ENCODE assay signal across 15 mouse cellular contexts in the genomic region with DNA sequence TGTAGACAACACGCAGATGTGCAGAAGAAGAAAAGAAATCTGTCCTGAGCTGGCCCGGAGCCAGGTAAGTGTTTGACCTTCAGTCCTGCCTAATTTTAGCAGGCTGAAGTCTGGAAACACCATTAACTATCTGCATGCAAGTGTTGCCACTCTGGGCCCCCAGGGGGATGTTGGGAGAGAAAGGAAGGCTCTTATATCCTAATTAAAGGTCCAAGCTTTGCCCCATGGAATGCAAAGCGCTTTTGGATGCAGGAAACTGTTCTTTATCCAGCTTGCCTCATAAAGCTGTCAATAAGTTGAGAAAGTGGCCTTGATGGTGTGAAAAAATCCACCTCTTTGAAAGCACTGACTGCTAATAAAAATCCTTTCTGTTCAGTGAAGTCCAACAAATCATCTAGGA.
A peak's percentile ranks its signal among the peaks of the same experiment; 100 is the strongest.
DNase-seq lines count a peak whose midpoint lies in the region; ATAC-seq lines count a peak whose summit lies in the region.
"Had no signal": no experiment of that assay in that cellular context is flagged by ENCODE, and none has a peak within 500 bp of the region (broad histone marks: within the 10 kb centered on the region; RNA-seq: fewer than 3 reads in every experiment).

No protein-coding gene starts in this region.

- no peaks in the 10 kb centered on the region for H3K36me3 ChIP-seq in heart, embryonic 13.5 days
- no peaks in the 10 kb centered on the region for H3K36me3 ChIP-seq in midbrain, embryonic 14.5 days (ENCODE audit: control insufficient read depth, insufficient read depth, low read length)
- no peaks in the 10 kb centered on the region for H3K36me3 ChIP-seq in midbrain, embryonic 10.5 days
- no peaks in the 10 kb centered on the region for H3K36me3 ChIP-seq in embryonic facial prominence, embryonic 10.5 days (replicated peaks)
- H3K36me3 ChIP-seq in limb, embryonic 12.5 days = no peaks in the 10 kb centered on the region
- H3K36me3 ChIP-seq: intestine, embryonic 15.5 days; liver, embryonic 12.5 days; midbrain, embryonic 12.5 days had no signal

- 26% methylated on average over 3 of the region's 3 CpGs for WGBS in heart, embryonic 13.5 days
- WGBS in midbrain, embryonic 14.5 days = 85% methylated on average over 3 of the region's 3 CpGs
- 84% methylated on average over 3 of the region's 3 CpGs for WGBS in midbrain, embryonic 10.5 days
- WGBS in embryonic facial prominence, embryonic 10.5 days = 62% methylated on average over 3 of the region's 3 CpGs
- WGBS in limb, embryonic 12.5 days = 6% methylated on average over 3 of the region's 3 CpGs

- no peak for DNase-seq in heart, adult 18-20 months
- DNase-seq in midbrain, embryonic 14.5 days = peak; percentile 40
- no peak for DNase-seq in midbrain, embryonic 10.5 days (ENCODE audit: low spot score)
- DNase-seq in embryonic facial prominence, embryonic 10.5 days (ENCODE audit: low spot score) = peak; percentile 48
- DNase-seq in lung, postnatal 25 days (ENCODE audit: low spot score) = no peak
- no peak for DNase-seq in layer of hippocampus, postnatal 14 days (ENCODE audit: low spot score in 2 of 2)
- DNase-seq: cerebellum, postnatal 25 days; gastrocnemius, postnatal 36 days; thymus, postnatal 36 days had no signal

- no peak overlapping the region for H3K9ac ChIP-seq in heart, embryonic 13.5 days
- H3K9ac ChIP-seq in midbrain, embryonic 14.5 days (replicated peaks; ENCODE audit: low read length) = no peak overlapping the region
- no peak overlapping the region for H3K9ac ChIP-seq in limb, embryonic 12.5 days (replicated peaks)
- H3K9ac ChIP-seq: intestine, embryonic 15.5 days; liver, embryonic 12.5 days; midbrain, embryonic 12.5 days had no signal

- no peak for ATAC-seq in heart, embryonic 13.5 days (ENCODE audit: extremely low read depth, insufficient number of reproducible peaks, low FRiP score, low TSS enrichment)
- no peak for ATAC-seq in midbrain, embryonic 14.5 days (ENCODE audit: low FRiP score, low TSS enrichment)
- peak; percentile 59 for ATAC-seq in limb, embryonic 12.5 days (ENCODE audit: insufficient number of reproducible peaks, insufficient read depth, low FRiP score, low TSS enrichment, low read depth)
- ATAC-seq: intestine, embryonic 15.5 days; liver, embryonic 12.5 days; lung, postnatal 0 days had no signal

- peak overlapping the region; percentile 51 for H3K27ac ChIP-seq in heart, embryonic 13.5 days (replicated peaks)
- no peak overlapping the region for H3K27ac ChIP-seq in midbrain, embryonic 14.5 days (replicated peaks; ENCODE audit: low read depth, low read length)
- H3K27ac ChIP-seq in midbrain, embryonic 10.5 days (replicated peaks) = no peak overlapping the region
- peak overlapping the region; percentile 27; the same call in 1 of the 2 replicates for H3K27ac ChIP-seq in embryonic facial prominence, embryonic 10.5 days (replicated peaks)
- H3K27ac ChIP-seq in limb, embryonic 12.5 days = peak overlapping the region; percentile 47; the same call in 1 of the 2 replicates
- H3K27ac ChIP-seq: intestine, embryonic 15.5 days; liver, embryonic 12.5 days; midbrain, embryonic 12.5 days had no signal

- 0 out of 2 replicates have a peak overlapping the region, but pooled peaks have one; percentile 12 for H3K4me2 ChIP-seq in heart, embryonic 13.5 days
- H3K4me2 ChIP-seq in midbrain, embryonic 14.5 days (ENCODE audit: low read length) = no peak overlapping the region
- 0 out of 2 replicates have a peak overlapping the region, but pooled peaks have one; percentile 13 for H3K4me2 ChIP-seq in limb, embryonic 12.5 days
- H3K4me2 ChIP-seq: intestine, embryonic 15.5 days; liver, embryonic 12.5 days; midbrain, embryonic 12.5 days had no signal

- no peaks in the 10 kb centered on the region for H3K27me3 ChIP-seq in heart, embryonic 13.5 days (replicated peaks)
- H3K27me3 ChIP-seq in midbrain, embryonic 14.5 days (ENCODE audit: control insufficient read depth, insufficient read depth, low read length) = no peaks in the 10 kb centered on the region
- H3K27me3 ChIP-seq in midbrain, embryonic 10.5 days (ENCODE audit: low read depth, poor library complexity, severe bottlenecking) = no peaks in the 10 kb centered on the region
- 0 out of 2 replicates have a peak, but pooled peaks cover 8% of the 10 kb centered on the region for H3K27me3 ChIP-seq in embryonic facial prominence, embryonic 10.5 days (replicated peaks; ENCODE audit: low read depth, poor library complexity, severe bottlenecking)
- peaks cover 37% of the 10 kb centered on the region for H3K27me3 ChIP-seq in limb, embryonic 12.5 days
- H3K27me3 ChIP-seq: intestine, embryonic 15.5 days; midbrain, embryonic 12.5 days had no signal

- H3K9me3 ChIP-seq in heart, embryonic 13.5 days = no peaks in the 10 kb centered on the region
- no peaks in the 10 kb centered on the region for H3K9me3 ChIP-seq in midbrain, embryonic 14.5 days (ENCODE audit: control insufficient read depth, low read length)
- no peaks in the 10 kb centered on the region for H3K9me3 ChIP-seq in midbrain, embryonic 10.5 days (replicated peaks)
- no peaks in the 10 kb centered on the region for H3K9me3 ChIP-seq in embryonic facial prominence, embryonic 10.5 days
- H3K9me3 ChIP-seq in limb, embryonic 12.5 days = no peaks in the 10 kb centered on the region
- H3K9me3 ChIP-seq: intestine, embryonic 15.5 days; liver, embryonic 12.5 days; midbrain, embryonic 12.5 days had no signal

- no peak overlapping the region for H3K4me3 ChIP-seq in heart, embryonic 13.5 days
- H3K4me3 ChIP-seq in midbrain, embryonic 14.5 days (replicated peaks; ENCODE audit: low read depth, low read length) = no peak overlapping the region
- no peak overlapping the region for H3K4me3 ChIP-seq in midbrain, embryonic 10.5 days
- no peak overlapping the region for H3K4me3 ChIP-seq in embryonic facial prominence, embryonic 10.5 days
- H3K4me3 ChIP-seq in limb, embryonic 12.5 days (replicated peaks) = no peak overlapping the region
- H3K4me3 ChIP-seq: intestine, embryonic 15.5 days; liver, embryonic 12.5 days; midbrain, embryonic 12.5 days had no signal

- peaks cover 31% of the 10 kb centered on the region for H3K4me1 ChIP-seq in heart, embryonic 13.5 days
- no peaks in the 10 kb centered on the region for H3K4me1 ChIP-seq in midbrain, embryonic 14.5 days (ENCODE audit: control insufficient read depth, insufficient read depth, low read length)
- H3K4me1 ChIP-seq in midbrain, embryonic 10.5 days = peaks cover 15% of the 10 kb centered on the region
- peaks cover 30% of the 10 kb centered on the region for H3K4me1 ChIP-seq in embryonic facial prominence, embryonic 10.5 days
- peaks cover 39% of the 10 kb centered on the region for H3K4me1 ChIP-seq in limb, embryonic 12.5 days (replicated peaks)
- H3K4me1 ChIP-seq: intestine, embryonic 15.5 days had no signal

Comparison
In these comparisons a context has a peak if more than half of its experiments do, and no peak if none do; other contexts are left out.
1. DNase-seq: peak in midbrain, embryonic 14.5 days (single experiment) and embryonic facial prominence, embryonic 10.5 days (single experiment); none in heart, adult 18-20 months (0 of 2), midbrain, embryonic 10.5 days (single experiment), lung, postnatal 25 days (single experiment) and layer of hippocampus, postnatal 14 days (0 of 2).
2. H3K27ac ChIP-seq: peak in heart, embryonic 13.5 days (single experiment), embryonic facial prominence, embryonic 10.5 days (single experiment) and limb, embryonic 12.5 days (single experiment); none in midbrain, embryonic 14.5 days (single experiment) and midbrain, embryonic 10.5 days (single experiment).